Mouse (Mus musculus): ENCODE measurements around the gene Arl3.

Arl3 gene

DNA sequence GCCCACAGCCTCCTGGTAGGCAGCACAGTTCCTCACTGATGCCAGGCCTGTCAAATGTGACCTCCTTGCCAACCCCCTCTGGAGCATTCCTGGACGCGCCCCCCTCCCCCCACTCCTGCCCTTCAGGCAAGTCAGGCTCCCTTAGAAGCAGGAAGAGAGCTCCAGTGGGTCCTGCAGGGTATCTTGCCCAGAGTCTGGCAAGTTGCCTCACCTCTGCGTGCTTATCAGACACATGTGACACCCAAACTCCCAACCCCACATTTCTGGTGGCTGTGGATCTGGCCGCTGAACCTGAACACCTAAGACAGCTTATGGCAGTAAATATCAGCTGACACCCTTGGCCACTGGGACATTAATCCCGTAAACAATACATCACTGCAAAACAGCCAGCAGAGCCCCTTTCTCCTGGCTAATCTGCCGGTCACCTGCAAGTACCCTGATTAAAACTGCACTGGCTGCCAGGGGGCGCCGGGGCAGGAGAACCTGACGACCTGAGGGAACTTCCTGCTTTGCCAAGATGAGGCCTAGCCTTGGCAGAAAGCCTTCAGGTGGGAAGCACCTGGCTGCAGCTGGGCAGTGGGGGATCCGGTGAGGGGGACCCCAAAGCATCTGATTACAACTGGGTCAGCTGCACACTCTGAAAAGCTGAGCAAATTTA, 40.8 kb downstream of the Arl3 start:
- DNase-seq: peak; percentile 59

DNA sequence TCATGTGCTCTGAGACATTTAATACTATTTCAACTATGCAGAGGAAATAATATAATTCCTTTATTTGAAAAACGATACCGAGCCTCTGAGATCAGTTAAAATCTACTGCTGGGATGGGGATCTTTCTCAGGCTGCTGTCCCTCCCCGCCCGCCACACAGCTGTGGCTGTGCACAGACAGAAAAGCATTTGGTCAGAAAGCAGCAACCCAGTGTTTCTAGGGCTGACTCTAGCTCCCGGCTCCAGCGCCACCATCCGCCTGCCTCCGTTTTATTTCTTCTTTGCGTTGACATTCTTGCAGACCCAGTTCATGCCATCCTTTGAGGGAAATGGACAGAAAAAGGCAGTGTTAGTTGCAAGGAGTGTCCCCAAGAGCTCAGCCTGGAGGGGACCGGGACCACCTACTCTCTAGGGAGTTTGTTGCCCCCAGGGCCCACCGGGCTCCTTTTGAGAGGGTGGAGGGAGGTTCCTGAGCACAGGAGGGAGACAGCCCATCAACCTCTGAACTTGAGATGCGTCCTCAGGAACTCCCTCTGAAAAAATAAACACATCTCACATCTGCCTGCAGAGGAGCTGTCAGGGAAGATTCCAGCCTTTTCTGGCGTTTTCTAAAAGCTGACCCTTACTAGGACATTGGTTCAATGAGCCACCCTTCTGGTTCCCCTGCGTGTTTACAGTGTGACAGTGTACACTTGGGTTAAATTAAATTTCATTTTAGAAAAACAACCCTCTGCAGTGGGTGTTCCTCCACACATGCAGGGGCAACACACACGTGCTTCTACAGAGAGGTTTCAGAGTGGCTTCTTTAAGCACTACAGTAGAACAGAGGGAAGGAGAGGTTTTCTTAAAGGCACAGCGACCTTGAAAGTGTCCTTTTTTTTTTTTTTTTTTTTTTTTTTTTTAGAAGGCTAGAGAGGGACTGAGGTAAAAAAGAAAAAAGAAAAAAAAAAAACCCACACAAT, 41.6 kb downstream of the Arl3 start:
- peak; percentile 62 for DNase-seq

DNA sequence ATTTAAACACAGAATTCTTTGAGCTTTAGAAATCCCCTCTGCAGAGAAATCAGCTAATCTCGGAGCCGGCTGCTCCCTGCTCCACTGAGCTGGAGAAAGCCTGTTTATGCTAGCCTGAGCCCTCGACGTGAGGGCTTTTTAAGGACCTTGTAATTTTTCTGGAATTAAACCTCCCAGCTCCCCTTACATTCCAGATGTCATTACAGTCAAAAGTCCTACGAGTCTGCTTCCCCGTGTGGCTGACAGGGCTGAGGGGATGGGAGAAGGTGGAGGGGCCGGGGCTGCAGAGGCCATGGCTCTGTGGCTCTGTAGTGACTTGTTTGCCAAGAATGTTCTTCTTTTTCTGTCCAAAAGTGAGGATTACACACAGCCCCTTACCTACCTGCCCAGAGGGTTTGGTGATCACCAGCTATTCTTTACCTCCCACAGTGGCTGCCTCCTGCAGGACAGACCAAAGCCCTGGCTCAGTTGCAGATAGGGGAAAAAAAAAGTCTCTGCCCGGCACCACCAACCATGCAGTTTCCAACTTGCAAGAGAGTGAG, 42.5 kb downstream of the Arl3 start:
- no peak for DNase-seq

DNA sequence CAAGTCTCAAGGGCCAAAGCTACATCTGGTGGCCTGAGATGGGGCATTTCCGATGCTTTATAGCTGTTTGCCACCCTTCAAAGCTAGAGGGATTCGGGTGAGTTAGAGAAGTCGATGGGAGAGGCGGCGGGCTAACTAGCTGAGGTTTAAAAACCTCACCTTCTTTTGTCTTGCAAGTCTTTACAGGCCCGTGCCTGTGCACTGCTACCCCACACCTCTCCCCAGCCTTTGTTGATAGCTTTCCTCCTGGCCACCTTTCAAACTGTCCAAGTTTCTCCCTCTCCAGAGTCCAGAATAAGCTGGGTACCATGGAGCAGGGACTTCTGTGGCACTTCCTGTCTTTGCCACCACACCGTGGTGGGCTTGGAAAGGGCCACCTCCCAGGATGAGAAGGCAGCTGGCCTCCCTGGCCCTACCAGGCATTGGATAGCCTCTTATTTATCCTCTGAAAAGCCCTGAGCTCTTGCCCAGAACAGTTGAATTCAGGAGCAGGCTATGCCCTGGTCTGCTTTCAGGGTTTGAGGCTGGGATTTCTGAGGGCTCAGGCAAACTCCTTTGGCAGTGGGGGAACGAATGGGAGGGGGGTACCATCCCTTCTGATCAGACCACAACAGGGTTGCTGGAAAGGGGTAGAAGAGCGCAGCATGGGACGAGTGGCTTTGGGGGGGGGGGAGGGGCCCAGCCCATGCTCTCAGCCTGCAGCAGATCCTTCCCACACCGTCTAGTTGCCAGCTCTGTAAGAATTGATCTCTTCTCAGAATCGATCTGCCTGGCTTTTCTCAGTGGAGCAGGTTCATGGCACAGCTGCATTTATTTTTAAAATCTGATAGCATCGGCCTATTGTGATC, 43.2 kb downstream of the Arl3 start:
- DNase-seq: no peak

DNA sequence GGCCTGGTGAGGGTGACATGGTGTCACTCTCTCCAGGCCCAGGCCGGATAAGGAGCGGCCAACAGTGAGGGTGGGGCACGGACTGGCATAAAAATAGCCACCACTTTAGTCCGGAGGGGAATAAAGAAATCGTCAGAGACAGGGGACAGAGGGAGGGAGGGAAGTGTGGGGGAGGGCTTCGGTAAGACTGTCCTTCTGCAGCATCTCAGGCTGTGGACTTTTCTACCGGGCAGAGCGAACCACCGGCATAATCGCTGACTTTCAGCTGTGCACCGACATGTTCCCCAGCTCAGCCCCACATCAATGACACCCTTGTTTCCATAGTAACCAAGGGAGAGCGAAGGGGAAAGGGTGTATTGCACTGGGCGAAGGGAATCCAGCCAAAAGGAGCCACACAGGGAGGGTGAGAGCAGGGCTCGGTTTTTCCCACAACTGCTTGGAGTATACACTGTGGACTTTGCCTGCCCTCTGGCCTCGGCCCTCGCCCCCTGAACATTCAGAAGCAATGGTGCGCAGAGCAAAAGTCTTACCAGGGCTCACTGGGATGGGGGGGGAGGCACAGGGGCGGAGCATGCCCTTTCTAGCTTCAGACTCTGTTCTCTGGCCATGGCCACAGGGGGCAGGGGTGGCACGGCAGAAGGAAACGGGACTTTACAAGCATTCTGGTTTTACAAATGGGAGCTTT, 44.3 kb downstream of the Arl3 start:
- peak; percentile 89 for DNase-seq

DNA sequence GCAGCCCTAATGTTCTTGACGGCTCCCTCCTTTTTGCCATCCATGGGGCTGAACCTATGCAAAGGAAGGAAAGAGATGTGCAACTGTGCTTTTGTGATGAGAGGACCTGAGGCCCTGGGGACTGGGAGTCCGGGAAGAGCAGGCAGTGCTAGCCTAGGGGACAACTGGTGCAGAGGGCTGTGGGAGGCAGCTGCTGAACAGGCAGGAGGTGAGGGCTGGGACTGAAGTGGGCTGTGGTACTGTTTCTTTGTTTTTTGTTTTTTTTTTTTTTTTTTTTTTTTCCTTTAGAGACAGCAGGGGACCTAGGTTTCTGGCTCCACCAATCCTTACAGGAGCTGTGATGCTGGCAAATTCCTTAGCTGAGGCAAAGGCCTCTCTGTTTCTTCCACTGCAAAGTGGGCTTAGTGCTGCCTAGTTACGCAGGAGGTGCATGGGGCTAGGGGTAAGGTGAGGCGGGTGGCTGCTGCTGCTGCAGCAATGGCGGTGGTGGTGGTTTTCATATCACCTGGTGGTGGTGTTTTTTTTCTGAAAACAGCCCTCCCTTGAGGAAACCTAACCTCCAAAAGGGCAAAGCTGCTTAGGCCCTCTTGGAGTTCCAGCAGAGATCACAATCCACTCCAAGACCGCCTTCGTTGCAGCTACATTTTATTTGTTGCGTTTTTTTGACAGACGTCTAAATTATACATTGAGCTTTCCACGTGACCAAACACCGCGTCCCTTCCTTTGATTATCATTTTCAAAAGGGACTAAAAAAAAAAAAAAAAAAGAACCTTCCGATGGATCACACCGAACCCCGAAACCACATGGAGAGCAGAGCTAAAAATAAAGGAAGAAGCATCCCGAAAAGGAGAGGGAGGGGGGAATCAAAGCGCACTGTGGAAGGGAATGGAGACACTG, 45.1 kb downstream of the Arl3 start:
- peak; percentile 12 for DNase-seq

DNA sequence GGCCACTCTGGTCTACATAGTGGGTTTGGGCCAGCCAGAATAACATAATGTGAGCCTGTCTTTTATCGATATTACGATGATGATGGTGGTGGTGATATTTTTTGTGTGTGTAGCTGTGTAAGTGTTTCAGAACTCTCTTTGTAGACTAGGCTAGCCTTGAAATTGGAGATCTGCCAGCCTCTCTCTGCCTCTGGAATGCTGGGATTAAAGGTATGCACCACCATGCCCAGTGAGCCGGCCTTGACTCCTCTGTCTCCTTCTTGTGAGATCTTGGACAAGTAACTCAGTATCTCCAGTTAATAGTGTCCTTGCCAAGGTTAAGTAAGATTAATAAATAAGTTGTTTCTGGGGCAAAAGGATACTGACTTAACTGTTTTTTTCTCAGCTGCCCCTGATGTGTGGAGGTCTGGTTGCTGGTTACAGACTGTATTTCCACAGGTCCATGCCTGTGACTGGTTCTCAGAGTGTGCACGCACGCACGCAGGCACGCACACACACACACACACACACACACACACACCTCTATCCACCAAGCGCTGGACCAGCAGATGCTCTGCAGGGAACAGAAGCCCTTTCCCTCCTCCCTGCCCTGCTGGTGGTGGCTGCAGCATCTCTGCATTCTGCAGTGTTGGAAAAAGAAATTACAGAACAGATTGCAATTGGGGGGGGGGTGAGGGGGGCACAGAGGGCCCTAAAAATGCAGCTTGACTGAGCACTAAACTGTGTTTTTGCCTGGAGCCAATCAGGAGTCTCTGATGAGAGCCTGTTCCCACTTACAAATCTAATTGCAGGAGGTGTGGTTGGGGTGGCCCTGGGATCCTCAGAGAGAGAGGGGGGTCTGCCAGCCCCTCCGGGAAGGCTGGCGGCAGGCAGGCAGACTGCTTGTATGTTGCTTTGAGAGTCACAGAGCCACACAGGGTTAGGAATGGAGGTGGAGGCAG, 47.0 kb downstream of the Arl3 start:
- DNase-seq: peak; percentile 39

DNA sequence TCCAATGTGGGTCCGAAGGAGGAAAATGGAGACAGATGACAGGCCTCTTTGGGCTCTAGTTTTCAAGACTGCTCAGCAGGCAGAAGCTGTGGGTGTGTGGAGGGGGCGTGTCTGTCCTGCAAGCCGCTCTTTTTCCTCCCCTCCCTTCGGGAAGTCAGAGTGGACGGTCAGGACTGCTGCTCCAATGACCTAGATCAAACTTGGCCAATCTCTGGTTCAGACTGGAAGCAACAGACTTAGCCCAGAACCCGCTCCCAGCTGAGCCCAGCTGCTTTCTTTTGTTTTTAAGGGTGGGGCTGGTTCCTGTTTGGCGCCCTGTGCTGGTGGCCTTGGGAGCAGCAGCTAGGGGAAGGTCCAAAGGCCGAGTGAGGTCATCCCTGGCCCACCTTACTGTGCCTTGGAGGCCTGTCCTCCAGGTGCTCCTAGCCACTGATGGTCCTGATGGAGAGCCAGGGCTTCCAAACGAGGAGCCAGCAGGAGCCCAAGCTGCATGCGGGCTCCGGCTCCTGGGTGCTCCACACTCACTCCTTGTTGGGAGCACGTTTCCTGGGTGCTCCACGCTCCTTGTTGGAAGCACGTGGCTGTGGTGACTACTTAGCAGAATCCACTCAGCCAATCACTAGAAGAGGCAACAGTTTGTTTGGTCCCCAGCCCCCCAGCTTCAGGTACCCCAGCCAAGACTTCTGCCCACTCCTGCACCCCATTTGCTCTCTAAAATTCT, 48.2 kb downstream of the Arl3 start:
- peak; percentile 80 for DNase-seq

DNA sequence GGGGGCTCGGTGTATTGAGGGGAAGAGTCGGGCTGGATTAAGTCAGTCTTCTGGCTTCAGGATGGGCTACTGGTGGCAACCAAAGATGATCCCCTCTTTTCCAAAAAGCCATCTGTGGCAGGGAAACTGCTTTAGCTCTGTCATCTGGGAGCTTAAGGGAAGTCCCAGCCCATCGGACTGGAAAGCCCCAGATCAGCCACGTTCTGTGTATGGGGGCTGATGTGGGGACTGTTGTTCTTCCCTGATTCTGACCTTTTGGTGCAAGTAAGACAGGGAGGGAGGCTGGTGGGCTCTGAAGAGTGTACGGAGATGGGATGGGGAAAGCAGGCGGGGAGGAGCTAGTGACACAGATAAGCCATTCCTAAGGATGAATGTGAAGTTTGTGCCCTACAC, 48.9 kb downstream of the Arl3 start:
- no peak for DNase-seq

DNA sequence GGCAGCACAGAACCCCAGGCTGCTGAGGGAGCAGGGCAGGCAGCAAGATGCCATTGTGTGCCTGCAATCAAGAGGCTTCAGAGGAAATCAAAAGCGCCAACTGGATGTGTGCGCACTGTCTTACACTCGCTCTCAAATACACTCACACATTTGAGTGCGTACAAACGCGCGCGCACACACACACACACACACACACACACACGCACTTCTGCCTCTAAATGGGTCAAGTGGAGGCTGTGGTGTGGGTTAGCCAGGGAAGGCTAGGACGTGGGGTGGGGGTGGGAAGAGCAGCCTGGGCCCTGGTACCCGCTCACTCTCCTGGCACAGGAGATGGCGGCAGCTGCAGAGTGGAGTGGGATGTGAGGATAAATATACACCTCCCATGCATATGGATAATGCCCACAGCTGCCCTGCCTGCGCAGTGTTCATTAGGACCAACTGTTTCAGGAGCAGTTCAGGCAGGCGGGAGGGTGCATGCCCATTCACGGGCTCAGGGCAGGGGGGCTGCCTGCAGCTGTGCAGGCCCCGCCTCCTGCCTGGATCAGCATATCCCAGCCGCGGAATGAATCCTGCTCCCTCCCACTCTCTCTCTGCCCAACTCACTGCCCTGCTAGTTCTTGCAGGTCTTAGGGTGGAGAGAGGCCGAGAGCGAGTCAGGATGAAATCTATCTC, 49.4 kb downstream of the Arl3 start:
- DNase-seq: peak; percentile 64

DNA sequence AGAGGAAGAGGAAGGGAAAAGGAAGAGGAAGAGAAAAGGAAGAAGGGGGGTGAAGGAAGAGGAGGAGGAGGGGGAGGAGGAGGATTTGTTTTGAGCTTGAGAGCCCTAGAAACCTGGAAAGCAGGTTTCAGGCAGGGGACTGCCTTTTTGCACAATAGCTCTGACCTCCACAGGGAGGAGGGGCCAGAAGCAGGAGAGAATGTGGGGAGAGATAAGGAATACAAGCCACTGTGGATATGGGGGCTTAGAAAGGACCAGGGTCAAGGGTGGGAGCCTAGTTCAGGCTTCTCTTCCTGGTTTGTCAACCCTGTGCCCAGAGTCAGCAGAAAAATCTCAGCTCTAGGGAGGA, 49.9 kb downstream of the Arl3 start:
- no peak for DNase-seq

DNA sequence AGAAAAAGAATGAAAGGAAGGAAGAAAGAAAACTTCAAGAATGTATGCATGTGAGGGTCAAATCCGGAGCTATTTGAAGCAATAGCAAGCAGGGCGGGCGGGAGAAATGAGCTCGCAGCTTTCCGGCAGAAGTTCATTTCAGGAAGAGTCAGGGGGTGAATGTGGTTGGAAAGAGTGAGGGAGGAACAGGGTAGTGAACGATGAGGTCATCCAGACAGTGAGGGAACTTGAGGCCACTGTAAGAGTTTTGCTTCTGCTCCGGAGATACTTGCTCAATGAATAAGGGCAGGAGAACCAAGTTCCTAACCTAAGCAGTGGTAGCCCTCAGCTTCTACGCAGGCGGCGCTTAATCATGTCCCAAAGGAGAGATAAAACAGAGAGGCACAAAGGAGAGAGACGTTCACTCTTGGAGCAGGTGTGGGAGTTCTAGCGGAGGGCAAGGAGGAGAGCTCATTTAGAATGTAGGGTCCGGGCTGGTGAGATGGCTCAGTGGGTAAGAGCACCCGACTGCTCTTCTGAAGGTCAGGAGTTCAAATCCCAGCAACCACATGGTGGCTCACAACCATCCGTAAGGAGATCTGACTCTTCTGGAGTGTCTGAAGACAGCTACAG, 50.5 kb downstream of the Arl3 start:
- no peak for DNase-seq

DNA sequence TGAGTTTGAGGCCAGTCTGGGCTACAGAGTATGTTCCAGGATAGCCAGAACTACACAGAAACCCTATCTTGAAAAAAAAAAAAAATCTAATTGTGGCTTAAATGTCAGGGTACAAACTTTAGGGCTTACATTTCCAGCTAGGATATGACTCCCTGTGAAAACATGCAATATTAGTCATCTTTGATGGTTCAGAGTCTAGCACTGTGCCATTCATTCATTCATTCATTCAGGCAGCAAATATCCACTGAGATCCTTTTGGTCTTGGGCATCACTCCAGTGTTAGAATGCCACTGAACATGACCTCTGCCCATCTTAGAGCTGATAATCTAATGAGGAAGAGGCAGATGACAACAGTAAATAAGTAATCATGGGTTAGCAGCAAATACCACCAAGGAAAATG, 51.3 kb downstream of the Arl3 start:
- DNase-seq: no peak

DNA sequence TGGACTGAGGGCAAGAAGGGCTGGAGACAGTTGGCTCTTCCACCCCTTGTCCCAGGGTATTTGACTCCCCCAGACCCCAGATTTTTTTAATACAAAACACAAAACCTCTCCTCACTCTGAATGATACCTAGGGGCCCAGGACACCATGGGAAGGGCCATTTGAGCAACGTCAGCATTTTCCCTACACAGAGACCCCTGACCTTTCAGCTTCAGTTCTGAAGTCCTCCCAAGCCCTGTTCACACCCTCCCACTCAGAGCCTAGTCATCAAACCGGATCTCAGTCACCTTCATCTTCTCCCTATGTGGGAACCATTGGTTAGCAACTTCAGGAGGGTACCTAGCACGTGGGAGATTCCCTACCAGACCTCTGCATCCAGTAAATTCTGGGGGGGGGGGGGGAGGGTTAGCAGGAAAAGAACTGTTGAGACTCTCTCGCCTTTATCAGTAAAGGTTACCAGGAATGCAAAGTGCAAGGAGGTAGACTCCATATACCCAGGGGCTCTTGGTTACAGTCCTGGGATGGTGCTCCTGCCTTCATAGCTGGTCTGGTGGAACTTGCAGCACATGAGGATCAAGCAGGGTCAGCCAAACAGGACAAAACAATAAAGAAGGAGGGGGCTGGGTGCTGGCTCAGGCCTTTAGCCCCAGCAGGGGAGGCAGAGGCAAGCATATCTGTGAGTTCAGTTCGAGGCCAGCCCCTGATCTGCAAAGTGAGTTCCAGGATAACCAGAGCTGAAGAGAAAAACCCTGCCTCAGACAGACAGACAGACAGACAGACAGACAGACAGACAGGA, 54.0 kb downstream of the Arl3 start:
- no peak for DNase-seq

DNA sequence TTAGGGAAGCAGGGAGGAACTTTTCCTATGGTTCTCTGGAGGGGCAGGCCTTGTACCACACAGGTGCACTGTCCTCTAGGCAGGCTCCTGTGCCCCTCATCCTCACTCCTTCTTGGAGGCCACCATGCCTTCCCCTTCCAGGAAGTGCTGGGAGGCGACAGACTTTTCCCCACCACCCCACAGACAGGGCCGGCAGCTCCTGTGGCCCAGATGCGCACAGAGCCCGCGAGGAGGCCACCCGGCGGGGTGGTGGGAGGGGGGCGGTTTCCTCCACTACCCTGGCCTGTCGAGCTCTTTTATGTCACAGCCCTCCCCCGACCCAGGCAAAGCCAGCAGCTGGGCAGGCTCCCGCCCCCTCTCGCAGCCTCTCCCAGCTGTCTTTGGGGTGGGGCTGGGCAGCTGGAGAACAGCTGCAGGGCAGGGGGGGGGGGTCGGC, 54.6 kb downstream of the Arl3 start:
- DNase-seq: no peak

DNA sequence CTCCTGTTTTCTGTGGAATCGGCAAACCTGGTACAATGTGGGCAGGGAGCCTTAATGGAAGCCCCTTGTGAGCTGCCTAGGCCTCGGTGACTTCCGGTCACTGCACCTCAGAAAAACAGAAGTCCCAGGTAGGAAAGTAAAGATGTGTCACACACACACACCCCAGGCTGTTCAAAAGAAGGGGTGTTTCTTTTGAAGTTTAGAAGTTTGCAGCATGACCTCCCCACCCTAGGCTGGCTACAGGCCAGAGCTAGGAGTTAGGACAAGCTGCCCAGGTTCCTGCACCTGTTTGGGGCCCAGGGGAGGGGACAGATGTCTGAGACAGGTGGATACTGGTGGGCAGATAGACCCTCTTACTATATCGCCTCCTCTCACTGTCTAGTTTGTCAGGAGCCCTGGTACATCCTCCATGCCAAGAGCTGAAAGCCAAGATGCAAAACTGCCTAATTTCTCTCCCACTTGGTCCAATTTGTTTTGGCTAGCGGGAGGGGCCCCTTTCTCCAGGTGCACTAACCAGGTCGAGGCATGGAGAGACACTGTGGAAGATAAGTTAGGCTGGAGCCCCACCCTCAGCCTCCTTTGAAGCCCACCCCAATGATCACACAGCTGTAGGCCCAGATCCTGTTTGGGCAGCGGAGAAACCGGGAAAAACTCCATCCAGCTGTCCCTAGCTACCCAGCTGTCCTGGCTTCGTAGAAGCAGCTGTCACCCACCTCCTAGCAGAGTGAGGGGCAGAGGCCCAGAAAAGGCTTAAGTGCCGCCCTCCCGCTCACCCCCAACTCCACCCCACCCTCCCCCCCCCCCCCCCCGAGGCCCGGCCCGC, 55.3 kb downstream of the Arl3 start:
- DNase-seq: no peak

All from kidney, adult 18-20 months (tissue).